Mouse (Mus musculus) liver, adult 2 months (tissue): Measurements from ENCODE around the gene Kcnd2.

ENCODE experiments used
- CTCF ChIP-seq: fragments of 200-500 bp; IDR thresholded peaks from 2 replicates; pipeline ENCODE4 v1.5.1; 2011; ENCODE audit warnings: low read depth, low read length, control low read depth
- POLR2A ChIP-seq: fragments of 200-500 bp; IDR thresholded peaks from 2 replicates; pipeline ENCODE4 v1.6.1; 2011; ENCODE audit warnings: low read length, control low read depth; ENCODE audit not compliant: insufficient read depth; ENCODE audit errors: extremely low read depth

GRCm38 (mm10) chr6:21570964-21571363 lies 355.7 kb downstream of the Kcnd2 start:
- no peak for TF ChIP-seq CTCF
- no peak for TF ChIP-seq POLR2A
